Mouse (Mus musculus): ENCODE measurements around the gene Olfr49. TPM values are rescaled to one million over a fixed set of nuclear protein-coding genes. Genes with fewer than 3 reads are reported as not detected.

Olfr49 gene
- polyA plus RNA-seq, 1 experiment from 2014 or later, result 0.04 TPM

DNA sequence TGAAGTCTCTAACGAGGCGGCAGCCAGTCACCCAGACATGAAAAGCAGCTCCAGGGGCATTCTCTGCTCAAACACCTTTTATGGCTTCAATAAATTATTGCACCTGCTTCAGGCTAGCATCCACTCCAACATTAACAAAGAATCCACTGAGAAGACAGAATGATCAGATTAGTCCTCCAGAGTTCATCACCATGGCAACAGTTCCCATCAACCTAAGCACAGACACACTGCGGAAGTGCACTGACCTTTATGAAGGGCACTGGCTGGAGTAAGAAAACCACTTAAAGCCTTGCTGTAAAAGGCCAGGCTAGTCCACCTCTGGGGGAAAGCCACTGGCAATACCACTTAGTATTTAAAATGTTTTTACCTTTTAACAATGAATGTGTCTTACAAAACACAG lies 40.6 kb downstream of the Olfr49 start:
- TF ChIP-seq CTCF (IDR thresholded peaks at IDR 0.05), result no peak
- ChIA-PET CTCF (interaction anchor here (1.5 kb wide), 1 partner anchor 125 kb away, joined by 4 read pairs; no protein-coding TSS in a partner anchor), POLR2A (no interaction called here)
- ATAC-seq (no peak), DNase-seq (ENCODE audit: low read depth, low spot score) (no peak)
- H3K27me3 ChIP-seq, result no peaks in the 10 kb centered on the region
- in situ Hi-C loops (cut with MboI; ENCODE audit: low pct_unique_long_range_greater_than_20kb), result no loop called here

DNA sequence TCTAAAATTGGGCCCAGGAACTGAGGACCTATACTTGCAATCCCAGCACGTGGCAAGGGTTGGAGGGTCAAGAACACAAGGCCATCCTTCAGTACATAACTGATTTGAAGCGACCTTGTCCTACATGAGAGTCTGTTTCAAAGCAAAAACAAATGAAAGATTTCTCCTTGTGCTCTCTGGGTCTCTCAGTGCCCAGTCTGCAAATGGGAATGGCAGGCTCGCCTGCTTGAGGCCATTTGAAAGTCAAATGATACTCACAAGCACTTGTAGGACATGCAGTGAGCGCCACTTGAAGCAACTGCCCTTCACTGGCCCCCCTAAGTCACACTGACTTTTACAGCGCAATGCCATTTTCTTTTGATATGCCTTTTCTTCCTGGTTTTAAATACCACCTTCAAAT lies 44.2 kb downstream of the Olfr49 start:
- ChIA-PET POLR2A (no interaction called here), CTCF (interaction anchor here (1.4 kb wide), 1 partner anchor 171 kb away, joined by 5 read pairs; no protein-coding TSS in a partner anchor)
- TF ChIP-seq CTCF (IDR thresholded peaks at IDR 0.05), result no peak
- DNase-seq (ENCODE audit: low read depth, low spot score) (no peak), ATAC-seq (no peak)
- no peaks in the 10 kb centered on the region for H3K27me3 ChIP-seq
- in situ Hi-C loops (cut with MboI; ENCODE audit: low pct_unique_long_range_greater_than_20kb), result no loop called here

DNA sequence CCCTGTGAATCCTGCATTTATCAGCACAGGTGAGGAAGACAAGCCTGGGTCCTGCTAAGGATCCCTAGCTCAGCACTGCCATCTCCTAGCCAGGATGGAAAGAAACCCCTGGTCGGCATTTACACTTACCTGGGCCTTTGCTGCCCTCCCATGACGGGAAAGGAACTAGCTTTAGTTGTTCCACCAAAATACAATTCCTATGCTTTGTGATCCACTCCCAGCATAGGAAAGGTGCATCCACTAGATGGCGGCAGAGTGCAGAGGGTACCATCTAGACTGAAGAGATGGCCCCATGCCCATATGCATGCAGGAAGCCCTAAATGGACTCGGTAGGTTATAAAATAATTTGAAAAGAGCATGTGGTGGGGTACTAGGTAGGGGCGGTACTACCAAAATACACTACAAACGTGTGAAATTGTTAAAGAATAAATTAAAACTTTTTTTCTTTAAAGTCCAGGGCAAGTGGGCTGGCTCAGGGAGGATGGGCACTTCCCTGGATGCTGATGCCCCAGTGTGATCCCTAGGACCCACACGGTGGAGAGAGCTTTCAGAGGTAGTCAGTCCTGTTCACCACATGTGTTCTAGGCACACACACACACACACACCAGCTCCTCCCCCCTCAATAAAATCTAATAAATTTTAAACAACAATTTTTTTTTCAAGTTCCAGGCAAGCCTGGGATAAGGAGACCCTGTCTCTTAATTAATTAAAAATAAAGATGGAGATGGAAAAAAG lies 45.6 kb downstream of the Olfr49 start:
- DNase-seq (ENCODE audit: low read depth, low spot score) (no peak), ATAC-seq (no peak)
- peak; percentile 92 for TF ChIP-seq CTCF (IDR thresholded peaks at IDR 0.05)
- H3K27me3 ChIP-seq, result no peaks in the 10 kb centered on the region
- in situ Hi-C loops (cut with MboI; ENCODE audit: low pct_unique_long_range_greater_than_20kb), result no loop called here
- POLR2A ChIA-PET, result no interaction called here
- CTCF ChIA-PET, result interaction anchor here (0.8 to 3.7 kb wide), 17 partner anchors 8 to 242 kb away, joined by 3 to 24 read pairs (median 5); partner anchors contain the start of gene Oxa1l

DNA sequence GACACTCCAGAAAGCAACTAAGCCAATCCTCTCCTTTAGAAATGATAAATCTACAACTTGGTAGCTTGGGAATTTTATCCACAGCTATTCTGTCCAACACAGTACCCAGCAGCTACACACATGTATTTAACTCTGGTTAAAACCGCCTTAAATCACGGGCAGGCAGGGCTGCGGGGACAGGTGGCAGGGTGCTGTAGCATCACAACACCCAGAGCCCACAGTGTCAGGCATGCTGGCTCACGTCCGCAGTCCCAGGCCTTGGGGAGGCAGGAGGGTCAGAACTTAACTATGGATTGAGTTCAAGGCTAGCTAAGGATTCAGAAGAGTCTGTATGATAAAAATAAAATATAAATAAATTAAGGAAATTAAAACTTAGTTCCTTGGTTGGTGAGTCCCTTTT lies 47.9 kb downstream of the Olfr49 start:
- no peaks in the 10 kb centered on the region for H3K27me3 ChIP-seq
- ATAC-seq (no peak), DNase-seq (ENCODE audit: low read depth, low spot score) (no peak)
- ChIA-PET CTCF (interaction anchor here (3.0 to 3.7 kb wide), 2 partner anchors 9 to 176 kb away, joined by 12 to 24 read pairs; no protein-coding TSS in a partner anchor), POLR2A (no interaction called here)
- TF ChIP-seq CTCF (IDR thresholded peaks at IDR 0.05), result no peak
- in situ Hi-C loops (cut with MboI; ENCODE audit: low pct_unique_long_range_greater_than_20kb), result no loop called here

DNA sequence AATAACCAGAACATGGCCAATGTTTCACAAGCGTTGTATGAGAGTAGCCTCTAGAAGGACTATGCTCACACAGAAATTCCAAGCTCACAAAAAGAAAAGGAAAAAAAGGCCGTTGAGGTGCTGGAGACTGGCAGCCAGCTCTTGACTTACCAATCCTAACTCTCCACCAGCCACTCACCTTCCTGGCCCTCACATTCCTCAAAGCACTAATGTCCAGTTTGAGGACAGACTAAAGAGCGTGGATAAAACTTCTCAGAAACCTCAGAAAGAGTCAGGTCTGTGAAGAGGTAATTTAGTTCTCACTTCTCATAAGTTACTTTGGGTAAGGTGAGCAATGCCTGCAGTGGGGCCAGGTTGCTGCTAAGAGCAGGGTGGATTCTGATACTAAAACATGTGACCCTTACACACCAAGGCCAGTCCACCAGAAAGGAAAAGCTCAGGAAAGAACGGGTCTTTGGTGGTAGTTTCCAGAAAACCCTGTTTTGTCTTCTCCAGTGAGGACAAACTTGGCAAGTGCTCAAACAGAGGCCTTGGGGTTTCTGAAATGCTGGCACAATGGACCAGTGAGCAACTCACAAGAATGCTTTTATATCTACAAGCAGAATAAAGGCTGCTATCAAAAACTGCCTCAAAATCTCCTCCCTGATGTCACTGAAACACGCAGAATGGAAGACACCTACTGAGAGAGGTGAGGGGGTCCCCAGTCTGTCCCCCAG lies 48.8 kb downstream of the Olfr49 start:
- no peak for TF ChIP-seq CTCF (IDR thresholded peaks at IDR 0.05)
- no peak for DNase-seq (ENCODE audit: low read depth, low spot score)
- ChIA-PET POLR2A (interaction anchor here (0.5 kb wide), 1 partner anchor 256 kb away, joined by 3 read pairs; no protein-coding TSS in a partner anchor), CTCF (interaction anchor here (1.1 to 3.0 kb wide), 2 partner anchors 10 to 177 kb away, joined by 4 to 12 read pairs; no protein-coding TSS in a partner anchor)
- H3K27me3 ChIP-seq, result no peaks in the 10 kb centered on the region
- in situ Hi-C loops (cut with MboI; ENCODE audit: low pct_unique_long_range_greater_than_20kb), result no loop called here
- no peak for ATAC-seq

DNA sequence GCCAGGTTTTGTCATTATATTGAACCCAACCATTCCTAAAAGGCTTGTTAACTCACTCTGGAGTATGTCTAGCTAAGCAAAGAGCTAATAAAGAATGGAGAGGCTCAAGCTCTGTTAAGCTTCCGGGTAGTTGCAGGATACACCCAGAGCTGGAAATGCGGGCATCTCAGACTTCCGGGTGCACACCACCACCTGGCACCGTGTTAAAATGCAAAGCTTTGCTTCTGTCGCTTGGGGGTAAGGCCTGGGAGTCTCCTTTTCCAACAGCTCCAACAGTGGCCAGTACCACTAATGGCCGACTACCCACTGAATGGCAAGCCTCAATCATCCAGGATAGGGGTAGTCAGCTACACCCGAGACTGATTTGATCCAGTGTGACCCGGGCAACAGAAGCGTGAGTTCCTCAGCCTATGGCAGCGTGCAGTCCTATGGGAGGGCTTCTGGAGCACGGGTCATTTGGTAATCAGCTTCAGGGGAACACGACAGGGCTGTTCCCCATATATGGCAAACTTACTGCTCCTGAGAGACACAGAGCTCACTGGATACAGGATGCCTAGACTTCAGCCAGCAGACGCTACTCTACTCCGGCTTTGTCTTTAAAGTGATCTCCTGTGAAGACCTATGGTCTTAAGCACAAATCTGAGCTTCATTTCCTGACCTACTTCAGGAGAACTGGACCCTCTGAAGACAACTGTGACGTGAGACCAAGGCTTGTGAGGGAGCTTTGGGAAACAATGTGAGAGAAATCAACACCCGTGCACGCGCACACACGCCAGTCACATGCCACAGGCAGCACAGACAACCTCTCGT lies 50.3 kb downstream of the Olfr49 start:
- POLR2A ChIA-PET, result no interaction called here

DNA sequence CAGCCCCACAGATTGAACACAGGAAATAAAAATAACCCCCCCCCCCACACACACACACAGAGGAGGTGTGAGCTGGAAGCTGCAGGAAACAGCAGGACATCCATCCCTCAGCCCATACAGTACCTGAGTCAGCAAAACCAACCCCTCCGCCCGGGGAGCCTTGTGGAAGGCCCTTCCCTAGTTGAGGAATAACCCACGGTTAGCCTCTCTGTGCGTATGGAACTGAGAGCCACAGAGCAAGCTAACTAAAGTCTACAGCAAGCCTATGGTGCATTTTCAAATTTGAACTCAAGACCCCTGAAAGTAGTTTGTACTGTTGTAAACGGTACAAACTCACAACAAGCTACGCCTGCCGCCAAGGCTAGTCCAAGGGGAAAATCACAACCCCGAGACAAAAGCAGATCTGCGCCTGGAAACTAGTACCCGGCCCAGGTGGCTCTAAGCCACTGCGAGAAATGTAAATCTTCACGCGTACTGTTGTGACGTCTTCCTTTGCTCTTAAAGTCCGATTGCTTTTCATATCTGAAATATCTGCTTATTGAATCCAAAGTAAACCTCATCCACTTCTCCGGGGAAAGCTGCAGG lies 51.1 kb downstream of the Olfr49 start:
- in situ Hi-C loops (cut with MboI; ENCODE audit: low pct_unique_long_range_greater_than_20kb), result loop anchor here (5.0 kb wide), 1 partner anchor 179 kb away; no protein-coding TSS in a partner anchor
- no peaks in the 10 kb centered on the region for H3K27me3 ChIP-seq
- TF ChIP-seq CTCF (IDR thresholded peaks at IDR 0.05), result no peak
- DNase-seq (ENCODE audit: low read depth, low spot score), result no peak
- ChIA-PET CTCF (interaction anchor here (1.0 to 2.6 kb wide), 5 partner anchors 177 to 225 kb away, joined by 3 to 8 read pairs (median 3); no protein-coding TSS in a partner anchor), POLR2A (no interaction called here)
- ATAC-seq, result no peak

More for the DNA sequence above, 50.3 kb downstream of the Olfr49 start:
- DNase-seq (ENCODE audit: low read depth, low spot score) (no peak), ATAC-seq (no peak)
- CTCF ChIA-PET, result interaction anchor here (1.3 to 2.6 kb wide), 4 partner anchors 14 to 214 kb away, joined by 3 to 8 read pairs (median 4); no protein-coding TSS in a partner anchor
- no peak for TF ChIP-seq CTCF (IDR thresholded peaks at IDR 0.05)
- in situ Hi-C loops (cut with MboI; ENCODE audit: low pct_unique_long_range_greater_than_20kb), result loop anchor here (5.0 kb wide), 1 partner anchor 178 kb away; no protein-coding TSS in a partner anchor
- no peaks in the 10 kb centered on the region for H3K27me3 ChIP-seq

DNA sequence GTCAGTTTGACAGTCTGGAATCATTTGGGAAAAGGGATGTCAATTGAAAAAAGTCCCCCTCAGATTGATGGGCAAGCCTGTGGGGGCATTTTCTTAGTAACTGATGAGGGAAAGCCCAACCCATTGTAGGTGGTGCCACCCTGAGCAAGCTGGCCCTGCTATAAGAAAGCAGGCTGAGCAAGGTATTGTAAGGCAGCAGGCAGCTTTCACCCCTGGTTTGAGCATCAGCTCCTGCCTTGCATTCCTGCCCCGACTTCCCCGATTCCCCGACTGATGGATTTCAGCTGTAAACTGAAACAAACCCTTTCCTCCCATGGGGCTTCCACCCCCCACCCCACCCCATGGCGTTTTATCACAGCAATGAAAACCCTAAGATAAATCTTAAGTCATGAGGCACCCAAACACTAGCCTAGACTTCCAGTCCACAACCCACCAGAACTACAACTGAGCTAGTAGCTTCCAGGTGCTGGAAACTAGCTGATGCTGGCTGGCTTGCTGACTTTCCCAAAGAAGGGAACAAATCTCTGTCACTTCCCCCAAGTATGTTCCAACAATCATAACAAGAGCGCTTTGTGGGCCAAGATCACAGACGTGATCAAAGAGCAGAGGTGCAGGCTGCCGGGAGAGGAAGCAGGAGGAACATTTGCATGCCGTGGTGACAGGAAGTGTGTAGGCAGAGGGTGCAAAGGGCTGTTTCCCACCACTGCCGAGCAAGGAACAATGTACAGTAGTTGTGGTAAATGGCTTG lies 51.8 kb downstream of the Olfr49 start:
- DNase-seq (ENCODE audit: low read depth, low spot score) (no peak), ATAC-seq (peak; percentile 29)
- ChIA-PET CTCF (interaction anchor here (0.9 to 2.6 kb wide), 5 partner anchors 178 to 226 kb away, joined by 3 to 8 read pairs (median 3); no protein-coding TSS in a partner anchor), POLR2A (interaction anchor here (0.7 kb wide), 2 partner anchors 31 to 212 kb away, joined by 3 to 4 read pairs; no protein-coding TSS in a partner anchor)
- in situ Hi-C loops (cut with MboI; ENCODE audit: low pct_unique_long_range_greater_than_20kb), result loop anchor here (5.0 kb wide), 1 partner anchor 179 kb away; no protein-coding TSS in a partner anchor
- no peaks in the 10 kb centered on the region for H3K27me3 ChIP-seq
- TF ChIP-seq CTCF (IDR thresholded peaks at IDR 0.05), result no peak

DNA sequence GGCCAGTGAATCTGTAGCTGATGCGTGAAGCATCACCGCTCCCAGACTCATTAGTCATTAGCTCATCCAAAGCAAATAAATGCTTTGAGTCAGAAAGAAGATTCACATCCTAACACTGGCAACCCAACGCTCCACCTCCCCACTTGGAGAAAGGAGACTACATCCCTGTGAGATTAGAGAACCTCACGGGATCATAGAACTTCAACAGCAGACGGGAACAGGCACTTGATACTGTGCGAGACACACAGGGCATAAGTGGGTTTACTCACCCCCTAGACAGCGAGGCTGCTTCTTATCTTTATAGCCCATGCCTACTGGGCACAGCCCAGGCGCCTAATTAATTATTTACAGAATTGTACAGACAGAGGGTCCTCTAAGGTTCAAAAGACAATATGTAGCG lies 52.6 kb downstream of the Olfr49 start:
- CTCF ChIA-PET, result interaction anchor here (0.9 to 1.3 kb wide), 2 partner anchors 180 to 202 kb away, joined by 3 to 4 read pairs; no protein-coding TSS in a partner anchor
- POLR2A ChIA-PET, result no interaction called here
- no peak for TF ChIP-seq CTCF (IDR thresholded peaks at IDR 0.05)
- no peaks in the 10 kb centered on the region for H3K27me3 ChIP-seq
- DNase-seq (ENCODE audit: low read depth, low spot score) (peak; percentile 68), ATAC-seq (peak; percentile 72)
- in situ Hi-C loops (cut with MboI; ENCODE audit: low pct_unique_long_range_greater_than_20kb), result loop anchor here (5.0 kb wide), 1 partner anchor 180 kb away; no protein-coding TSS in a partner anchor
